8 mouse cellular contexts compared by ENCODE assay signal in genomic region chr11:76536576-76537354, GRCm38 (mm10).
DNase-seq lines count a peak whose midpoint lies in the region; ATAC-seq and TF ChIP-seq lines count a peak whose summit lies in the region.

No protein-coding gene starts in this region.

- H3K4me1 ChIP-seq in intestine, postnatal 0 days (replicated peaks; ENCODE audit: control insufficient read depth, insufficient read depth, low read length) = no peaks in the 10 kb centered on the region
- no peaks in the 10 kb centered on the region for H3K4me1 ChIP-seq in intestine, embryonic 16.5 days (ENCODE audit: control insufficient read depth, insufficient read depth, low read length)
- peaks cover 31% of the 10 kb centered on the region for H3K4me1 ChIP-seq in E14TG2a.4 (replicated peaks; ENCODE audit: low read depth, low read length)
- H3K4me1 ChIP-seq in limb, embryonic 11.5 days (ENCODE audit: control insufficient read depth, insufficient read depth, low read length) = no peaks in the 10 kb centered on the region

- WGBS in intestine, postnatal 0 days = 83% methylated on average over 10 of the region's 10 CpGs
- 83% methylated on average over 10 of the region's 10 CpGs for WGBS in intestine, embryonic 16.5 days
- 74% methylated on average over 10 of the region's 10 CpGs for WGBS in limb, embryonic 11.5 days

- H3K9ac ChIP-seq in intestine, postnatal 0 days (ENCODE audit: low read depth, low read length) = no peak overlapping the region
- no peak overlapping the region for H3K9ac ChIP-seq in intestine, embryonic 16.5 days (ENCODE audit: low read depth, low read length)
- H3K9ac ChIP-seq in limb, embryonic 11.5 days (ENCODE audit: low read length) = no peak overlapping the region

- no peaks in the 10 kb centered on the region for H3K36me3 ChIP-seq in intestine, postnatal 0 days (ENCODE audit: control insufficient read depth, insufficient read depth)
- H3K36me3 ChIP-seq in intestine, embryonic 16.5 days (ENCODE audit: control insufficient read depth, insufficient read depth, low read length) = no peaks in the 10 kb centered on the region
- H3K36me3 ChIP-seq in E14TG2a.4 (ENCODE audit: insufficient read depth, low read length) = no peaks in the 10 kb centered on the region
- H3K36me3 ChIP-seq in limb, embryonic 11.5 days (ENCODE audit: control insufficient read depth, insufficient read depth, low read length) = no peaks in the 10 kb centered on the region

- TF ChIP-seq POLR2A in brain, embryonic 14.5 days (IDR thresholded peaks at IDR 0.05; ENCODE audit: borderline replicate concordance, extremely low read depth, insufficient read depth, insufficient read length, poor library complexity, severe bottlenecking) = no peak

- DNase-seq in brain, embryonic 14.5 days (ENCODE audit: low read depth) = no peak
- DNase-seq in limb, embryonic 11.5 days (ENCODE audit: low spot score) = peak; percentile 51
- DNase-seq in layer of hippocampus, adult 11-12 months (ENCODE audit: low spot score) = no peak
- no peak for DNase-seq in layer of hippocampus, adult 9-11 months
- DNase-seq in urinary bladder, postnatal 4 days (ENCODE audit: low spot score in 2 of 2) = no peak

- ATAC-seq in intestine, postnatal 0 days = no peak
- ATAC-seq in intestine, embryonic 16.5 days = no peak
- no peak for ATAC-seq in limb, embryonic 11.5 days (ENCODE audit: insufficient number of reproducible peaks, low FRiP score, low TSS enrichment, low read depth)

- H3K27me3 ChIP-seq in intestine, postnatal 0 days (replicated peaks; ENCODE audit: control insufficient read depth, insufficient read depth, low read length) = no peaks in the 10 kb centered on the region
- no peaks in the 10 kb centered on the region for H3K27me3 ChIP-seq in intestine, embryonic 16.5 days (replicated peaks; ENCODE audit: control insufficient read depth, insufficient read depth, low read length)
- H3K27me3 ChIP-seq in E14TG2a.4 (ENCODE audit: insufficient read depth, low read length) = no peaks in the 10 kb centered on the region
- no peaks in the 10 kb centered on the region for H3K27me3 ChIP-seq in limb, embryonic 11.5 days (ENCODE audit: control insufficient read depth, insufficient read depth, low read length)

- peak; percentile 78 for TF ChIP-seq CTCF in intestine, postnatal 0 days (IDR thresholded peaks at IDR 0.05; ENCODE audit: low read depth)
- peak; percentile 98 for TF ChIP-seq CTCF in E14TG2a.4 (conservative IDR thresholded peaks at IDR 0.05; ENCODE audit: low read length)
- TF ChIP-seq CTCF in brain, embryonic 14.5 days (IDR thresholded peaks at IDR 0.05; ENCODE audit: borderline replicate concordance, extremely low read depth, insufficient read depth, insufficient read length) = peak; percentile 47; the same call in 1 of the 2 replicates

- H3K27ac ChIP-seq in intestine, postnatal 0 days (ENCODE audit: low read depth, low read length) = no peak overlapping the region
- no peak overlapping the region for H3K27ac ChIP-seq in intestine, embryonic 16.5 days (ENCODE audit: low read length)
- H3K27ac ChIP-seq in limb, embryonic 11.5 days (replicated peaks; ENCODE audit: low read depth, low read length) = no peak overlapping the region

- H3K4me3 ChIP-seq in intestine, postnatal 0 days (ENCODE audit: low read depth, low read length) = no peak overlapping the region
- no peak overlapping the region for H3K4me3 ChIP-seq in intestine, embryonic 16.5 days (ENCODE audit: low read length)
- H3K4me3 ChIP-seq in E14TG2a.4 (replicated peaks; ENCODE audit: low read length) = no peak overlapping the region
- H3K4me3 ChIP-seq in limb, embryonic 11.5 days (ENCODE audit: low read depth, low read length) = no peak overlapping the region

- no peak overlapping the region for H3K4me2 ChIP-seq in intestine, postnatal 0 days (replicated peaks; ENCODE audit: low read depth)
- H3K4me2 ChIP-seq in intestine, embryonic 16.5 days (ENCODE audit: low read depth, low read length) = no peak overlapping the region
- no peak overlapping the region for H3K4me2 ChIP-seq in limb, embryonic 11.5 days (ENCODE audit: low read depth, severe bottlenecking)

- H3K9me3 ChIP-seq in intestine, postnatal 0 days (ENCODE audit: control insufficient read depth) = no peaks in the 10 kb centered on the region
- H3K9me3 ChIP-seq in intestine, embryonic 16.5 days (ENCODE audit: control insufficient read depth, low read length) = no peaks in the 10 kb centered on the region
- no peaks in the 10 kb centered on the region for H3K9me3 ChIP-seq in E14TG2a.4 (ENCODE audit: low read length)
- no peaks in the 10 kb centered on the region for H3K9me3 ChIP-seq in limb, embryonic 11.5 days (ENCODE audit: control insufficient read depth, low read length)

Comparison
In these comparisons a context has a peak if more than half of its experiments do, and no peak if none do; other contexts are left out.
1. CTCF ChIP-seq: peak in every context shown above with its lines; median percentile 98 in E14TG2a.4; 78 in intestine, postnatal 0 days; 47 in brain, embryonic 14.5 days.